Mouse (Mus musculus) embryonic fibroblast, embryonic 13.5 days (primary cell): ENCODE data around the gene Mpig6b.

ENCODE experiments used
- CTCF ChIP-seq: IDR thresholded peaks from 2 replicates; pipeline ENCODE4 v1.5.1; 2011; ENCODE audit warnings: mild to moderate bottlenecking, control low read depth, low read length, moderate library complexity, borderline replicate concordance; ENCODE audit not compliant: insufficient read depth
- POLR2A ChIP-seq: IDR thresholded peaks from 2 replicates; pipeline ENCODE4 v1.6.1; 2011; ENCODE audit warnings: low read depth, mild to moderate bottlenecking, control low read depth, low read length, moderate library complexity

DNA sequence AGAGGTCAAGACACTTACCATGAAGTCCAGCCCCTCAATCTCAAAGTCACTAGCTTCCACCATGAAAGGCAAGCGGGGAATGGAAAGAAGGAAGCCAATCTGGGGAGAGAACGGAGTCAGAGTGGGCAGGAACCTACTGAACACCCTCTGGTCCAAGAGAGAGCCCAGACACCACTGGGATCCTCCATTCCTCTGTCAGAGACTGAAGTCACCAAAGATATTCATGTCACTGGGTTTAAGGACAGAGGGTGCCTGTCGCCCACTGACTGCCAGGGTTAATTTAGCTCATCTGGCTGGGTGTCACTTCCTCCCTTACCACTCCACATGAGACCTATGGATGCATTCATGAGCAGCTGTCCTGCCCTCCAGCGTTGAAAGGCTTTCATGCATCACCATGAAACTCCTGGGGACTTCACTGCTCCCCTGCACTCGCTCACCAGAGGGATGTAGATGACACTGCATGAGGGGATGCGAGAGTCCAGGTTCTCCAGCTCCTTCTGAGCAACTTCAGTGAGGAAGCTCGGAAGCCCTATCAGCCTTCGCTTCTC lies 33.6 kb downstream of the Mpig6b start:
- TF ChIP-seq CTCF = no peak
- no peak for TF ChIP-seq POLR2A
